Mouse (Mus musculus) gastrocnemius, postnatal 4 days (tissue): ENCODE data around the gene Igsf11. TPM values are rescaled to one million over a fixed set of nuclear protein-coding genes. Genes with fewer than 3 reads are reported as not detected.

ENCODE experiments used
- DNase-seq, 2 experiments: peaks; one replicate each; pipeline ENCODE4 v3.0.0; 2021 to 2022; ENCODE audit warnings: low spot score in 2 of 2, mixed read lengths in 2 of 2
- total RNA-seq, 2 experiments: library from RNA; stranded (reverse); gene quantifications; 2 replicates each; pipeline ENCODE4 v1.2.3; 2021

Igsf11 gene
- total RNA-seq, 2 experiments from 2014 or later, result 2.3 to 2.4 TPM

GRCm38 (mm10) chr16:39071431-39071830 lies 179.0 kb downstream of the Igsf11 start:
- no peak for DNase-seq

Other genes starting within 250 kb of the Igsf11 start
- 10 to 100 TPM; 30.1 to 31.2 TPM for gene Arhgap31, start 179.4 kb upstream of the Igsf11 start, total RNA-seq
- 1 to 10 TPM; 6.8 to 8.5 TPM for gene B4galt4, start 150.4 kb upstream of the Igsf11 start, total RNA-seq
- gene Upk1b, start 92.3 kb upstream of the Igsf11 start, total RNA-seq, result under 1 TPM in 1 of 2 experiments, not detected in 1; 0.49 TPM
- not detected for gene 4930435E12Rik, start 63.9 kb upstream of the Igsf11 start, total RNA-seq